Mouse (Mus musculus) G1E-ER4 (cell line): ENCODE data around the gene Mest. TPM values are rescaled to one million over a fixed set of nuclear protein-coding genes. Genes with fewer than 3 reads are reported as not detected.

Source experiments
- GATA1 ChIP-seq: IDR thresholded peaks from one replicate; pipeline ENCODE4 v1.8.0; 2012; ENCODE audit warnings: low read length, inconsistent platforms
- polyA plus RNA-seq: library from polyadenylated mRNA; stranded (reverse); fragments of >175 nt; gene quantifications from 2 replicates; pipeline ENCODE4 v1.2.3, GENCODE M21; 2012

Mest gene
- polyA plus RNA-seq, 1 experiment: 1.4 TPM

DNA sequence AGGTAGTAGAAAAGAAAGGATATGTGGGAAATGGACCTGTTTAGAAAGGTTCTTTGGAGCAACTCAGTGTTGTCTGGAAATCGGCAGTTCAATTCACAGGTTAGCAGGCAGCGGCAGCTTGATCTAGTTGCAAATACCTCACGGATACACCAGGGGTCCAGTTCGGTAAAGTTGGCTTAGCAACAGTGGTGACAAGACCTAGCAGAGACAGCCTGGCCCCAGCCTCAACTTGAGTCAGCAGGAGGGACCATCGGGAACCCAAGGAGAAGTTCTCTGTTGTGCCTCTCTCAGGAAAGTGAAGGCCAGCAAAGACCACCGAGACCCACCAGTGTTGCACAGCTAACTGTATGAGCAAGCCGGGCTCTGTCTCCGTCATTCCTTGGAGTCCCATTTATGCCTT is 28.2 kb upstream of the Mest start:
- no peak for TF ChIP-seq GATA1

DNA sequence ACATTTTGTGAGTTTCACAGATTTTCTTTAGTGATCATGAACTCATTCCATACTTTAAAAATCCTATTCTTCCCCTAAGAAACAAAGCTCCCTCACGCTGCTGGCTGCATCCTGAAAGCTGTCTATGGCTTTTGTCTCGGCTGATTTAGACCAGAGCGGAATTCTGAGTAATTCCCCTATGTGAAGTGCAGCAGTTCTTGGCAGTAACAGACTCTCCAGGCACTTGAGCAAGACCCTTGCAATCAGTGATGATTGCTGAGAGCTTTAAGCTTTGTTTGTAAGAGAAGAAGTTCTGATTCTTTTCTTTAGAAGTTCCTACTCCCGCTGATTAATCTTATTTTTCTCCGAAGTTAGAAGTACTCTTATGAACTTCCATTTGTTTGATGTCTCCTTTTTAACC is 25.9 kb upstream of the Mest start:
- TF ChIP-seq GATA1: no peak

GRCm38 (mm10) chr6:30698036-30698435 is 25.3 kb upstream of the Mest start:
- no peak for TF ChIP-seq GATA1

DNA sequence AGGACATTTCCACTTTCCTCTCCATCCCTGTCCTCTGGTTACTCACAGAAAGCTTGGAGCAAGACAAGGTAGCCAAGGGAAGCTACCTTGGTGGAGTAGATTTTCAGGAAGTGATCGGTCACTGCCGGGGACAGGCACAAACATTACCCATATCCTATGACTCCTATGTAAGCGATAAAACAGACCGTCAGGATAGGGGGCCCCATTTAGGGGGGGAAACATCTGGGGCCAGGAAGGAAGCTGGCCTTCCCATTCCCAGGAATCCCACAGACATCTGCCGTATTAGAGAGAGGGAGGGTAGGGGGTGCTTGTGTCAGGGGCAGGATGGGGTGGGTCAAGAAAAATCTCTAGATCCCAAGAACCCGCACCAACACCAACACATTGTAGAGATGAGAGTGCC is 23.2 kb upstream of the Mest start:
- TF ChIP-seq GATA1: no peak

GRCm38 (mm10) chr6:30702881-30703280 is 20.5 kb upstream of the Mest start:
- no peak for TF ChIP-seq GATA1

DNA sequence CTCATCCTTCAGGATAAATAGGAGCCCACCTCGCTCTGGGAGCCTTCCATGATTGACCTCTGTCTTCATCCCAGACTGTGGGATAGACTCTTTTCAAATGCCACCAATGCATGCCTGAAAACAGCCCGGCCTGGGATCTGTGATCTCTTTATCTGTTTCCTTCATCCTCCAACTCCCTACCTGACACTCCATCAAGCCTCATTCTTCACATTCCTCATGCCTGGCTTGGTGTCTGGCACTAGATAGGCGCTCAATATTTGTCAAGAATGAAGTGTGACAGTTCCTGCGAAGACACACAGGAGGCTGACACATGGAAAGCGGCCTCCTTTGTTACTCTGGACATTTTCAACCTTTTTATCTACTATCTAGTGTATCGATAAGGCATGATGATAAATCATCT is 19.9 kb upstream of the Mest start:
- TF ChIP-seq GATA1: no peak

- no peak for TF ChIP-seq GATA1
Observed at GRCm38 (mm10) chr6:30703977-30704602, 19.3 kb upstream of the Mest start.

DNA sequence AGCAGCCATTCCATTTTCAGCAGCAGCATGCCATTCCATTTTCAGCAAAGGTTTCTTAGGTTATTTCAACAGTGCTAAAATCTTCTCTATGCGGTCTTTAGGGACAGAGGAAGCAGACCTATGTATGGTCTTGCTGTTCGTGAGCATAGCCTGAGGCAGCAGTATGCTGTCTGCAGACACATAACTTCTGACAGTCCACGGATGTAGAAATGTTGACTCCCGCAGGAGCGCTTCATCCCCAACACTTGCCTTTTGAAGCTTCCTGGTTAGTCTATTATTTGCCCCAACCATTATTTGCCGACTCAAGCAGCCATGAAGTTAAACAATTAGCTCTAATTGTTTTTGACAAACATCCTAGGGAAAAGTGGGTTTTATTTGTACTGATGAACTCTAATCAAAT is 14.2 kb upstream of the Mest start:
- no peak for TF ChIP-seq GATA1

DNA sequence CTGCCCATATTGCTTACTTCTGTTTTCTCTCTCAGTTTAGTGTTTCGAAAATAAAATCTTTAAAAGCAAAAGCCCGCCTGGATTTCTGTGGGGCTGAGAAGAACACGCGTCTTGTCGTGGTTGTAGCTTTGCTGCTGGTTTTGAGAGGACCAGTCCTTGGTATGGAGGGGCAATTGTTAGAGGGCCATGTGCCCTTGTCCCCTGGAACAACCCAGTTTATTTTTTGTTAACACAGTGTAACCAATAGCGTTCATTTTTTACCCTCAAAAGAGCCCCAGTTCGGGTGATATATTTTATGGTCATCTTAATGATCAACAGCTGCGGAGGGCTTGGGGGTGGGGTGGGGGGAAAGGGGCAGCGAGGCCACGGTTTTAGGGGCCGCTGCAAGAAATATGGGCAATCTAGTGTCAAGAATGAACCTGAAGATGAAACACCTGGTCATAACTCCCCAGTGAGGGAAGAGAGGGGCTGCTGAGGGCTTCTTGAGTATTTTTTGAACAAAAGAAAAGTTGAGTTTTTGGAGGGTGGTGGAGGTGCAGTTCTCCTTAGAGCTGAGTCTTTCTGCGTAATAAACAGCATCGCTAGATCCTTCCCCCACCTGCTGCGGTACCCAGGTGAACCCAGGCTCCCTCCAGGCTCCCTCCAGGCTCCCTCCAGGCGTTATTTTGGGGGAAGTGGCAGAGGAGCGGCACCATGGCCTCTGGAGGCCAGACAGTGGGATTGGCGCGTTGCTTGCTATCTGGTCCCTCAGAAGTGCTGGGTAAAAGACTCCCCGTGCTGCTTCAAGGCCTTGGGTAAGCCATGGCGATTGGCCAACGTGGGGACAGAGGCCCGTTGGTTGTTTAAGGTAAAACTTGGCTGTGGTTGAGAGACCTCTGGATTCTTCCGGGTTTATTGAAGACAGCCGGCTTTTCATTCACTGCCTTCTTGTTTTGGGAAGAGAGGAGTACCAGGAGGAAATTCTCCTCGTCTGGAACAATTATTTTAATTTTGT is 12.7 kb upstream of the Mest start:
- no peak for TF ChIP-seq GATA1

GRCm38 (mm10) chr6:30711365-30711763 is 12.0 kb upstream of the Mest start:
- TF ChIP-seq GATA1: peak; percentile 56

GRCm38 (mm10) chr6:30712484-30712883 is 10.9 kb upstream of the Mest start:
- peak; percentile 84 for TF ChIP-seq GATA1

DNA sequence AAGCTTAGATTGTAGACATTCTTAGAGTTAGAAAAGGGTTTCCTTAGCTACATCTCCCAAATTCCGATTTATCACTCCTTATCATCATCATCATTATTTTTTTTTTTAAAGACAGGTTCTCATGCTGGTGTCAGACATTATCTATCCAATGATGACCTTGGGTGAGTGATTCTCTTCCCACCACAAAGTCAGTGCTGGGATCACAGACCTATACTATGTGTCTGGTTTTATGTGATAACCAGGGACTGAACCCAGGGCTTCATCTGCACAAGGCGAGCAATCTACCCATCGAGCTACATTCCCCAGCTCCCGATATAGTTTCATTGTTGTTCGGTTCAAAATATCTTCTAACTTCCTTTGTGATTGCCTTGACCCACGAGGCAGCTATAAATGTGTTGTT is 9.9 kb upstream of the Mest start:
- peak; percentile 63 for TF ChIP-seq GATA1

- TF ChIP-seq GATA1: no peak
Observed at GRCm38 (mm10) chr6:30713896-30714295, 9.5 kb upstream of the Mest start.

DNA sequence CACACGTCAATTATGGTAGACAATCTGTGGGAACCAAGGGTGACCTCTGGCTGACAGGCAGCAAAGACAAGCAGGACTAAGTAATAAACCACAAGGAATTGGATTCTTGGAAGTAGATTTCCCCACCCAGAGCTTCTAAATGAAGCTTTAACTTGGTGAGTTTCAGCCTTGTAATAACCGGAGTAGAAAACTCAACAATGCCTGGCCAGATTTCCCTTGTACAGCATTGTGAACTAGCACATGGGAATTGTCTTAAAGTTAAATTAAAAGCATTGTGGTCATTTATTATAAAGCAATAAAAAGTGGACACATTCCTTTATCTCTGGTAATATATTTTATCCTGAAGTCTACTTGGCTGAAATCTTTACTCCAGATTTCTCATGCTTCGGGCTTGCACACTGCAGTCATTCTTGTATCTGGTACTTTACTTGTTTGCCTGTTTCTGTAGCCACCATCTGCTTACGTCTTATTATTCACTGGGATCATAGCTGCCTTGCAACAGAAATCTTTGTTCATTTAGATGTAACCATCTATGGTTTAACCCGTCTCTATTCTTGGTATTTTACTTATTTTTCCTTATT is 8.4 kb upstream of the Mest start:
- no peak for TF ChIP-seq GATA1

GRCm38 (mm10) chr6:30716796-30717195 is 6.6 kb upstream of the Mest start:
- TF ChIP-seq GATA1: no peak

GRCm38 (mm10) chr6:30722385-30723164 is 772 bp upstream of the Mest start:
- TF ChIP-seq GATA1: no peak
